Mouse (Mus musculus) thymus, adult 18-20 months (tissue): ENCODE results near the gene 1700001P01Rik.
"Not testable (repeated sequence)": the region's sequence is repeated elsewhere in the genome, so short reads cannot be mapped to it uniquely, and the experiment has no call there.

Experiments used
- DNase-seq, 2 experiments: peaks; one replicate each; pipeline ENCODE4 v3.0.0; 2022; ENCODE audit warnings: mixed read lengths in 2 of 2

Gene 1700001P01Rik

GRCm38 (mm10) chr11:97744063-97744717, 31.5 kb downstream of the 1700001P01Rik start, which contains the start of gene Pip4k2b:
Gene Pip4k2b, minus strand, starts transcription at chr11:97744704.
- DNase-seq, result no peak

- no peak for DNase-seq
Measured at GRCm38 (mm10) chr11:97743423-97743822, 32.3 kb downstream of the 1700001P01Rik start.

GRCm38 (mm10) chr11:97742591-97742990, 33.1 kb downstream of the 1700001P01Rik start:
- no peak for DNase-seq

- no peak for DNase-seq
Measured at GRCm38 (mm10) chr11:97742157-97742556, 33.6 kb downstream of the 1700001P01Rik start.

- peak in 1 of 2 experiments; percentile 24 for DNase-seq
Measured at GRCm38 (mm10) chr11:97740190-97740589, 35.5 kb downstream of the 1700001P01Rik start.

- DNase-seq, result no peak
Measured at GRCm38 (mm10) chr11:97739155-97739554, 36.6 kb downstream of the 1700001P01Rik start.

GRCm38 (mm10) chr11:97738703-97739102, 37.0 kb downstream of the 1700001P01Rik start:
- DNase-seq, result no peak

- no peak for DNase-seq
Measured at GRCm38 (mm10) chr11:97737600-97737999, 38.1 kb downstream of the 1700001P01Rik start.

GRCm38 (mm10) chr11:97736645-97737044, 39.1 kb downstream of the 1700001P01Rik start:
- DNase-seq, result no peak

GRCm38 (mm10) chr11:97734810-97735209, 40.9 kb downstream of the 1700001P01Rik start:
- not testable (repeated sequence) for DNase-seq

GRCm38 (mm10) chr11:97733689-97734088, 42.0 kb downstream of the 1700001P01Rik start:
- no peak for DNase-seq

GRCm38 (mm10) chr11:97728730-97729129, 47.0 kb downstream of the 1700001P01Rik start:
- no peak for DNase-seq

- peak in 1 of 2 experiments; percentile 56 for DNase-seq
Measured at GRCm38 (mm10) chr11:97728311-97728710, 47.4 kb downstream of the 1700001P01Rik start.

GRCm38 (mm10) chr11:97723709-97724108, 52.0 kb downstream of the 1700001P01Rik start:
- DNase-seq, result no peak
